Mouse (Mus musculus) hindbrain, embryonic 13.5 days (tissue): ENCODE measurements around the gene Lrsam1. TPM values are rescaled to one million over a fixed set of nuclear protein-coding genes. Genes with fewer than 3 reads are reported as not detected.

Experiments
- ATAC-seq: fragments of 200-750 bp; cut with Nextera tagmentation; 2 replicates; pipeline ENCODE4 v1.8.0; 2017; ENCODE audit warnings: moderate TSS enrichment; ENCODE audit not compliant: low FRiP score
- H3K27ac ChIP-seq: fragments of 300-500 bp; sonication (generic); 2 replicates; pipeline ENCODE4 v1.5.1; 2015; ENCODE audit warnings: inconsistent platforms, mild to moderate bottlenecking, moderate library complexity
- H3K27me3 ChIP-seq: fragments of 300-500 bp; sonication (generic); 2 replicates; pipeline ENCODE4 v1.6.1; 2015; ENCODE audit warnings: mild to moderate bottlenecking, inconsistent platforms
- H3K36me3 ChIP-seq: fragments of 300-500 bp; sonication (generic); 2 replicates; pipeline ENCODE4 v1.6.1; 2015; ENCODE audit warnings: mild to moderate bottlenecking, inconsistent platforms
- H3K4me1 ChIP-seq: fragments of 300-500 bp; sonication (generic); replicated peaks from 2 replicates; pipeline ENCODE4 v1.6.1; 2015; ENCODE audit warnings: inconsistent platforms
- H3K4me2 ChIP-seq: fragments of 300-500 bp; sonication (generic); 2 replicates; pipeline ENCODE4 v1.6.1; 2015; ENCODE audit warnings: inconsistent platforms, mild to moderate bottlenecking, moderate library complexity
- H3K4me3 ChIP-seq: fragments of 300-500 bp; sonication (generic); 2 replicates; pipeline ENCODE4 v1.5.1; 2015; ENCODE audit warnings: mild to moderate bottlenecking, inconsistent platforms
- H3K9ac ChIP-seq: fragments of 300-500 bp; sonication (generic); 2 replicates; pipeline ENCODE4 v1.6.1; 2015; ENCODE audit warnings: mild to moderate bottlenecking, inconsistent platforms
- H3K9me3 ChIP-seq: fragments of 300-500 bp; sonication (generic); 2 replicates; pipeline ENCODE4 v1.6.1; 2016; ENCODE audit warnings: inconsistent platforms
- WGBS: fragments of 180-500 bp; shearing (Covaris S2); methylation state at CpG from one replicate; pipeline ENCODE4 v1.1.7; 2015; 5-methylcytosine and 5-hydroxymethylcytosine counted together
- polyA plus RNA-seq: library from polyadenylated mRNA; unstranded; fragments of >200 nt; fragmentation: Nextera tagmentation; extraction: Ambion mirVana; gene quantifications from 2 replicates; pipeline ENCODE4 v1.2.1, GENCODE M21; 2015

Gene Lrsam1
- polyA plus RNA-seq, 1 experiment from 2014 or later = 19.6 TPM

GRCm38 (mm10) chr2:32938741-32939140, 22.7 kb downstream of the Lrsam1 start:
- H3K4me2 ChIP-seq = no peak overlapping the region
- H3K27me3 ChIP-seq = no peaks in the 10 kb centered on the region
- ATAC-seq = no peak
- no peak overlapping the region for H3K27ac ChIP-seq
- H3K4me1 ChIP-seq = no peaks in the 10 kb centered on the region
- H3K9me3 ChIP-seq = no peaks in the 10 kb centered on the region
- H3K9ac ChIP-seq = no peak overlapping the region
- peaks cover 94% of the 10 kb centered on the region for H3K36me3 ChIP-seq
- H3K4me3 ChIP-seq = no peak overlapping the region
- 94% methylated on average over 5 of the region's 5 CpGs for WGBS

- no peak overlapping the region for H3K4me3 ChIP-seq
- no peak overlapping the region for H3K9ac ChIP-seq
- no peak for ATAC-seq
- no peaks in the 10 kb centered on the region for H3K27me3 ChIP-seq
- WGBS = 79% methylated on average over 7 of the region's 7 CpGs
- peaks cover 79% of the 10 kb centered on the region for H3K36me3 ChIP-seq
- H3K4me1 ChIP-seq = peaks cover 8% of the 10 kb centered on the region; the same call in 1 of the 2 replicates
- H3K4me2 ChIP-seq = no peak overlapping the region
- H3K27ac ChIP-seq = no peak overlapping the region
- no peaks in the 10 kb centered on the region for H3K9me3 ChIP-seq
Observed at GRCm38 (mm10) chr2:32931730-32932129, 29.7 kb downstream of the Lrsam1 start.

GRCm38 (mm10) chr2:32928947-32929829, 32.2 kb downstream of the Lrsam1 start:
- Histone ChIP-seq H3K36me3 (peaks cover 73% of the 10 kb centered on the region), H3K9me3 (no peaks in the 10 kb centered on the region)

GRCm38 (mm10) chr2:32928235-32928946, 33.0 kb downstream of the Lrsam1 start:
- H3K36me3 ChIP-seq = peaks cover 73% of the 10 kb centered on the region
- peak overlapping the region; percentile 29; the same call in 1 of the 2 replicates for H3K9ac ChIP-seq
- WGBS = 36% methylated on average over 10 of the region's 10 CpGs

More at GRCm38 (mm10) chr2:32928947-32929829, 32.2 kb downstream of the Lrsam1 start:
- H3K4me1 ChIP-seq = peaks cover 8% of the 10 kb centered on the region; the same call in 1 of the 2 replicates
- no peak for ATAC-seq
- 0 out of 2 replicates have a peak overlapping the region, but pooled peaks have one; percentile 29 for H3K9ac ChIP-seq
- no peak overlapping the region for H3K27ac ChIP-seq
- WGBS = 86% methylated on average over 19 of the region's 19 CpGs
- no peak overlapping the region for H3K4me2 ChIP-seq
- no peak overlapping the region for H3K4me3 ChIP-seq
- no peaks in the 10 kb centered on the region for H3K27me3 ChIP-seq

GRCm38 (mm10) chr2:32927624-32928234, 33.7 kb downstream of the Lrsam1 start:
- H3K27me3 ChIP-seq = no peaks in the 10 kb centered on the region
- H3K4me1 ChIP-seq = peaks cover 8% of the 10 kb centered on the region; the same call in 1 of the 2 replicates
- no peak for ATAC-seq
- H3K4me3 ChIP-seq = no peak overlapping the region
- H3K36me3 ChIP-seq = peaks cover 73% of the 10 kb centered on the region
- H3K27ac ChIP-seq = peak overlapping the region; percentile 10; the same call in 1 of the 2 replicates
- no peak overlapping the region for H3K4me2 ChIP-seq
- no peaks in the 10 kb centered on the region for H3K9me3 ChIP-seq
- WGBS = 85% methylated on average over 15 of the region's 15 CpGs
- 0 out of 2 replicates have a peak overlapping the region, but pooled peaks have one; percentile 29 for H3K9ac ChIP-seq

More at GRCm38 (mm10) chr2:32928235-32928946, 33.0 kb downstream of the Lrsam1 start:
- H3K4me1 ChIP-seq = peaks cover 8% of the 10 kb centered on the region; the same call in 1 of the 2 replicates
- no peak overlapping the region for H3K4me3 ChIP-seq
- H3K9me3 ChIP-seq = no peaks in the 10 kb centered on the region
- H3K27me3 ChIP-seq = no peaks in the 10 kb centered on the region
- no peak overlapping the region; the same call in 1 of the 2 replicates for H3K27ac ChIP-seq
- H3K4me2 ChIP-seq = no peak overlapping the region
- peak; percentile 40; the same call in 1 of the 2 replicates for ATAC-seq

GRCm38 (mm10) chr2:32926330-32927075, 34.9 kb downstream of the Lrsam1 start:
- no peak overlapping the region; the same call in 1 of the 2 replicates for H3K27ac ChIP-seq
- no peak overlapping the region for H3K4me2 ChIP-seq
- 0 out of 2 replicates have a peak overlapping the region, but pooled peaks have one; percentile 8 for H3K9ac ChIP-seq
- ATAC-seq = no peak
- peaks cover 73% of the 10 kb centered on the region for H3K36me3 ChIP-seq
- peaks cover 8% of the 10 kb centered on the region; the same call in 1 of the 2 replicates for H3K4me1 ChIP-seq
- WGBS = 91% methylated on average over 12 of the region's 12 CpGs
- H3K9me3 ChIP-seq = no peaks in the 10 kb centered on the region
- H3K4me3 ChIP-seq = no peak overlapping the region
- H3K27me3 ChIP-seq = no peaks in the 10 kb centered on the region

DNA sequence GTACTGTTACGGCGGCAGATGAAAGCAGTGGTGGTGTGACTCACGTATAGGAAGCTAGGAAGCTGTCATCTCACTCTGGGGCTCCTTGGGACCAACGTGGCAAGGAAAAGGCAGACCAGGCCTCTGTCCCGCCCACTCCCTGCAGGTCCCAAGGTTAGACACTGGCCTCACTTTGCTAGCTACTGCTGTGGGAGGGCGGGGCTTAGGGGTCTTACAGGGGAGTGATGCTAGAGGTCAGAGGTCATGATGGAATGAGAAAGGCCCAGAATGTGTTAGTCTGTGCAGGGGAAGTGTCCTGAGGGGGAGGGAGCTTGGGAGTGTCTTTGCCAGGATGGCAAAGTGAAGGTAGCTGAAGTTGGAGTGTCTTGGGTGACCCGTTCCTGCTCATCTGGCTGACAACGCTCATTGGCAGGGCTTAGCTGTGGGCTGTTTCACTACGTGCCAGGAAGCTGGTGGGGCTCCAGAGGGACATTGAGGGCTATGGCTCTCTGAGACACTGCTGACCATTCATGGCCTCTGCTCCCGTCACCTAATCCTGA, 37.0 kb downstream of the Lrsam1 start:
- Histone ChIP-seq H3K36me3 (peaks cover 78% of the 10 kb centered on the region), H3K4me3 (no peak overlapping the region), H3K27me3 (no peaks in the 10 kb centered on the region), H3K9ac (no peak overlapping the region), H3K4me1 (peaks cover 8% of the 10 kb centered on the region; the same call in 1 of the 2 replicates), H3K4me2 (no peak overlapping the region), H3K9me3 (no peaks in the 10 kb centered on the region), H3K27ac (no peak overlapping the region)
- no peak for ATAC-seq
- WGBS = 79% methylated on average over 10 of the region's 10 CpGs

DNA sequence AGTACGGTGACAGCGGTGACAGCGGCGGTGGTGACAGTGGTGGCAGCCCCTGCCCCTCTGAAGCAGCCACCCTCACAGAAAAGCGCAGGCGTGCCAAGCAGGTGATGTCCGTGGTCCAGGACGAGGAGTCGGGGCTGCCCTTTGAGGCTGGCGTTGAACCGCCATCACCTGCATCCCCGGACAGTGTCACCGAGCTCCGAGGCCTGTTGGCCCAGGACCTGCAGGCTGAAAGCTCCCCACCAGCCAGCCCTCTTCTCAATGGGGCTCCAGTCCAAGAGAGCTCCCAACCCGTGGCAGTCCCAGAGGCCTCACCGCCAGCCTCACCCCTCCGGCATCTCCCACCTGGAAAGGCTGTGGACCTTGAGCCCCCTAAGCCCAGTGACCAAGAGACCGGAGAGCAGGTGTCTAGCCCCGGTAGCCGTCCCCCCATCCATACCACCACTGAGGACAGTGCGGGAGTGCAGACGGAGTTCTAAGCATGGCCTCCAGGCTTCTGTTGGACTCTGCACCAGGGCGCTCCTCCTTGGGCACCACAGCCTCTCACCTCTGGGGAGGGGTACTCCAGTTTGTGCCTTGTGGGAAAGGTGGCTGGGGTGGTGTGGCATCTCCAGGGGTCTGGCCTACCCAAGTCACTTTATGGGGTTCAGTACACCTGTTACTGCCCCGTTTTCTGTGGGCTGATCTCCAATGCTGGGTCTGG, 37.7 kb downstream of the Lrsam1 start:
- Histone ChIP-seq H3K36me3 (peaks cover 79% of the 10 kb centered on the region), H3K4me2 (no peak overlapping the region), H3K27ac (no peak overlapping the region), H3K9me3 (no peaks in the 10 kb centered on the region), H3K4me1 (peaks cover 8% of the 10 kb centered on the region; the same call in 1 of the 2 replicates), H3K4me3 (no peak overlapping the region), H3K27me3 (no peaks in the 10 kb centered on the region), H3K9ac (no peak overlapping the region)
- 93% methylated on average over 24 of the region's 24 CpGs for WGBS
- ATAC-seq = no peak

- no peak for ATAC-seq
- WGBS = 86% methylated on average over 13 of the region's 13 CpGs
- no peak overlapping the region for H3K9ac ChIP-seq
- no peak overlapping the region for H3K4me2 ChIP-seq
- no peaks in the 10 kb centered on the region for H3K27me3 ChIP-seq
- H3K4me1 ChIP-seq = no peaks in the 10 kb centered on the region
- H3K4me3 ChIP-seq = no peak overlapping the region
- no peak overlapping the region for H3K27ac ChIP-seq
- peaks cover 86% of the 10 kb centered on the region for H3K36me3 ChIP-seq
- no peaks in the 10 kb centered on the region for H3K9me3 ChIP-seq
Observed at GRCm38 (mm10) chr2:32922564-32922963, 38.9 kb downstream of the Lrsam1 start.

- Histone ChIP-seq H3K4me1 (no peaks in the 10 kb centered on the region), H3K4me2 (no peak overlapping the region), H3K27ac (no peak overlapping the region), H3K4me3 (no peak overlapping the region), H3K9ac (no peak overlapping the region), H3K36me3 (peaks cover 87% of the 10 kb centered on the region), H3K9me3 (no peaks in the 10 kb centered on the region), H3K27me3 (no peaks in the 10 kb centered on the region)
- ATAC-seq = no peak
- 91% methylated on average over 15 of the region's 15 CpGs for WGBS
Observed at GRCm38 (mm10) chr2:32921801-32922380, 39.5 kb downstream of the Lrsam1 start.
